Mouse (Mus musculus): ENCODE data around the gene Hivep3. TPM values are rescaled to one million over a fixed set of nuclear protein-coding genes. Genes with fewer than 3 reads are reported as not detected.

Gene Hivep3
- 21.0 and 23.6 TPM in 2 replicates for polyA plus RNA-seq (2015; fragmentation: Nextera tagmentation; extraction: Ambion mirVana)

- 1% methylated on average over 32 of the region's 47 CpGs for WGBS
- ATAC-seq (ENCODE audit: low FRiP score), result peak; percentile 99
- H3K27me3 ChIP-seq (replicated peaks), result peaks cover 8% of the 10 kb centered on the region; the same call in 1 of the 2 replicates
- H3K27ac ChIP-seq (replicated peaks), result peak within 1 kb of the TSS; percentile 86
- no peaks in the 10 kb centered on the region for H3K9me3 ChIP-seq (replicated peaks)
- peak within 1 kb of the TSS; percentile 70 for H3K9ac ChIP-seq (replicated peaks)
- peaks cover 12% of the 10 kb centered on the region for H3K4me1 ChIP-seq
- H3K36me3 ChIP-seq, result no peaks in the 10 kb centered on the region
- H3K4me3 ChIP-seq (replicated peaks), result peak within 1 kb of the TSS; percentile 62
- peak within 1 kb of the TSS; percentile 89 for H3K4me2 ChIP-seq
These were observed at the start of gene Hivep3 for GRCm38 (mm10) chr4:119733184-119733880. TSS of gene Hivep3 (plus strand) at chr4:119733784.

- no peaks in the 10 kb centered on the region for H3K27me3 ChIP-seq (replicated peaks)
- no peak overlapping the region for H3K27ac ChIP-seq (replicated peaks)
- peaks cover 6% of the 10 kb centered on the region for H3K4me1 ChIP-seq
- H3K36me3 ChIP-seq, result no peaks in the 10 kb centered on the region
- no peaks in the 10 kb centered on the region for H3K9me3 ChIP-seq (replicated peaks)
- ATAC-seq (ENCODE audit: low FRiP score), result no peak
- no peak overlapping the region for H3K4me3 ChIP-seq (replicated peaks)
- no peak overlapping the region for H3K9ac ChIP-seq (replicated peaks)
- no peak overlapping the region for H3K4me2 ChIP-seq
- WGBS, result 94% methylated on average over 2 of the region's 2 CpGs
These were observed 47.8 kb upstream of the Hivep3 start for GRCm38 (mm10) chr4:119685746-119686145.

GRCm38 (mm10) chr4:119698339-119698738 is 35.2 kb upstream of the Hivep3 start:
- Histone ChIP-seq H3K4me1 (no peaks in the 10 kb centered on the region), H3K9ac (replicated peaks) (no peak overlapping the region), H3K4me2 (no peak overlapping the region), H3K9me3 (replicated peaks) (no peaks in the 10 kb centered on the region), H3K4me3 (replicated peaks) (no peak overlapping the region), H3K36me3 (no peaks in the 10 kb centered on the region), H3K27me3 (replicated peaks) (no peaks in the 10 kb centered on the region), H3K27ac (replicated peaks) (no peak overlapping the region)
- no peak for ATAC-seq (ENCODE audit: low FRiP score)
- 56% methylated on average over 2 of the region's 2 CpGs for WGBS

- Histone ChIP-seq H3K4me3 (replicated peaks) (no peak overlapping the region), H3K27me3 (replicated peaks) (no peaks in the 10 kb centered on the region), H3K4me2 (no peak overlapping the region), H3K36me3 (no peaks in the 10 kb centered on the region), H3K27ac (replicated peaks) (no peak overlapping the region), H3K9me3 (replicated peaks) (no peaks in the 10 kb centered on the region), H3K4me1 (no peaks in the 10 kb centered on the region), H3K9ac (replicated peaks) (no peak overlapping the region)
- no peak for ATAC-seq (ENCODE audit: low FRiP score)
- WGBS, result 91% methylated on average over 11 of the region's 11 CpGs
These were observed 32.2 kb upstream of the Hivep3 start for GRCm38 (mm10) chr4:119701269-119701954.

- 89% methylated on average over 8 of the region's 8 CpGs for WGBS
- no peaks in the 10 kb centered on the region for H3K27me3 ChIP-seq (replicated peaks)
- H3K4me3 ChIP-seq (replicated peaks), result no peak overlapping the region
- H3K36me3 ChIP-seq, result no peaks in the 10 kb centered on the region
- no peak overlapping the region for H3K9ac ChIP-seq (replicated peaks)
- ATAC-seq (ENCODE audit: low FRiP score), result no peak
- H3K9me3 ChIP-seq (replicated peaks), result no peaks in the 10 kb centered on the region
- no peak overlapping the region for H3K27ac ChIP-seq (replicated peaks)
- H3K4me1 ChIP-seq, result peaks cover 4% of the 10 kb centered on the region; the same call in 1 of the 2 replicates
- H3K4me2 ChIP-seq, result no peak overlapping the region
These were observed 29.6 kb upstream of the Hivep3 start for GRCm38 (mm10) chr4:119703965-119704364.

- no peak overlapping the region for H3K4me3 ChIP-seq (replicated peaks)
- no peaks in the 10 kb centered on the region for H3K9me3 ChIP-seq (replicated peaks)
- no peak overlapping the region for H3K4me2 ChIP-seq
- no peak for ATAC-seq (ENCODE audit: low FRiP score)
- no peak overlapping the region for H3K27ac ChIP-seq (replicated peaks)
- WGBS, result 33% methylated on average over 5 of the region's 5 CpGs
- no peaks in the 10 kb centered on the region for H3K36me3 ChIP-seq
- no peak overlapping the region for H3K9ac ChIP-seq (replicated peaks)
- H3K27me3 ChIP-seq (replicated peaks), result no peaks in the 10 kb centered on the region
- peaks cover 4% of the 10 kb centered on the region; the same call in 1 of the 2 replicates for H3K4me1 ChIP-seq
These were observed 26.3 kb upstream of the Hivep3 start for GRCm38 (mm10) chr4:119707326-119707725.

GRCm38 (mm10) chr4:119707751-119708150 is 25.8 kb upstream of the Hivep3 start:
- Histone ChIP-seq H3K9me3 (replicated peaks) (no peaks in the 10 kb centered on the region), H3K27me3 (replicated peaks) (no peaks in the 10 kb centered on the region), H3K4me3 (replicated peaks) (no peak overlapping the region), H3K4me2 (no peak overlapping the region), H3K36me3 (no peaks in the 10 kb centered on the region), H3K9ac (replicated peaks) (no peak overlapping the region), H3K4me1 (peaks cover 4% of the 10 kb centered on the region; the same call in 1 of the 2 replicates), H3K27ac (replicated peaks) (no peak overlapping the region)
- 4% methylated on average over 3 of the region's 3 CpGs for WGBS
- ATAC-seq (ENCODE audit: low FRiP score), result no peak; the same call in 1 of the 2 replicates

GRCm38 (mm10) chr4:119710208-119710607 is 23.4 kb upstream of the Hivep3 start:
- peaks cover 4% of the 10 kb centered on the region; the same call in 1 of the 2 replicates for H3K4me1 ChIP-seq
- H3K36me3 ChIP-seq, result no peaks in the 10 kb centered on the region
- no peaks in the 10 kb centered on the region for H3K27me3 ChIP-seq (replicated peaks)
- 73% methylated on average over 4 of the region's 4 CpGs for WGBS
- no peak overlapping the region for H3K4me2 ChIP-seq
- no peak overlapping the region for H3K27ac ChIP-seq (replicated peaks)
- H3K9me3 ChIP-seq (replicated peaks), result no peaks in the 10 kb centered on the region
- H3K4me3 ChIP-seq (replicated peaks), result no peak overlapping the region
- ATAC-seq (ENCODE audit: low FRiP score), result no peak
- H3K9ac ChIP-seq (replicated peaks), result no peak overlapping the region

- WGBS, result 59% methylated on average over 11 of the region's 11 CpGs
- ATAC-seq (ENCODE audit: low FRiP score), result peak; percentile 41; the same call in 1 of the 2 replicates
- Histone ChIP-seq H3K4me3 (replicated peaks) (no peak overlapping the region), H3K27ac (replicated peaks) (no peak overlapping the region), H3K9me3 (replicated peaks) (no peaks in the 10 kb centered on the region), H3K27me3 (replicated peaks) (no peaks in the 10 kb centered on the region), H3K36me3 (no peaks in the 10 kb centered on the region), H3K4me1 (no peaks in the 10 kb centered on the region), H3K9ac (replicated peaks) (no peak overlapping the region), H3K4me2 (no peak overlapping the region)
These were observed 16.1 kb upstream of the Hivep3 start for GRCm38 (mm10) chr4:119717443-119717842.

GRCm38 (mm10) chr4:119721531-119721930 is 12.1 kb upstream of the Hivep3 start:
- no peak overlapping the region for H3K4me3 ChIP-seq (replicated peaks)
- H3K4me2 ChIP-seq, result no peak overlapping the region
- H3K4me1 ChIP-seq, result no peaks in the 10 kb centered on the region
- H3K9me3 ChIP-seq (replicated peaks), result no peaks in the 10 kb centered on the region
- H3K27me3 ChIP-seq (replicated peaks), result no peaks in the 10 kb centered on the region
- H3K27ac ChIP-seq (replicated peaks), result no peak overlapping the region
- no peak overlapping the region for H3K9ac ChIP-seq (replicated peaks)
- no peaks in the 10 kb centered on the region for H3K36me3 ChIP-seq
- no peak for ATAC-seq (ENCODE audit: low FRiP score)
- WGBS, result 79% methylated on average over 3 of the region's 3 CpGs

- no peaks in the 10 kb centered on the region for H3K27me3 ChIP-seq (replicated peaks)
- H3K36me3 ChIP-seq, result no peaks in the 10 kb centered on the region
- H3K27ac ChIP-seq (replicated peaks), result no peak overlapping the region
- no peak overlapping the region for H3K4me2 ChIP-seq
- H3K4me3 ChIP-seq (replicated peaks), result no peak overlapping the region
- WGBS, result 75% methylated on average over 5 of the region's 5 CpGs
- H3K9me3 ChIP-seq (replicated peaks), result no peaks in the 10 kb centered on the region
- no peaks in the 10 kb centered on the region for H3K4me1 ChIP-seq
- ATAC-seq (ENCODE audit: low FRiP score), result no peak
- no peak overlapping the region for H3K9ac ChIP-seq (replicated peaks)
These were observed 7.5 kb upstream of the Hivep3 start for GRCm38 (mm10) chr4:119726074-119726473.

GRCm38 (mm10) chr4:119727871-119728270 is 5.7 kb upstream of the Hivep3 start:
- no peaks in the 10 kb centered on the region for H3K36me3 ChIP-seq
- no peak for ATAC-seq (ENCODE audit: low FRiP score)
- no peak overlapping the region for H3K9ac ChIP-seq (replicated peaks)
- H3K27ac ChIP-seq (replicated peaks), result no peak overlapping the region
- 70% methylated on average over 2 of the region's 2 CpGs for WGBS
- H3K4me1 ChIP-seq, result peaks cover 1% of the 10 kb centered on the region
- H3K9me3 ChIP-seq (replicated peaks), result no peaks in the 10 kb centered on the region
- no peak overlapping the region for H3K4me2 ChIP-seq
- no peaks in the 10 kb centered on the region for H3K27me3 ChIP-seq (replicated peaks)
- no peak overlapping the region for H3K4me3 ChIP-seq (replicated peaks)
